Mouse (Mus musculus): ENCODE measurements around the gene Ndufs4.
"Not testable (repeated sequence)": the region's sequence is repeated elsewhere in the genome, so short reads cannot be mapped to it uniquely, and the experiment has no call there.

The Ndufs4 gene

GRCm38 (mm10) chr13:114343001-114343400 is 45.1 kb downstream of the Ndufs4 start:
- no peak for DNase-seq (ENCODE audit: low read depth, low spot score)

- no peak for DNase-seq (ENCODE audit: low read depth, low spot score)
Measured at GRCm38 (mm10) chr13:114319835-114320389, 68.1 kb downstream of the Ndufs4 start.

- DNase-seq (ENCODE audit: low read depth, low spot score): no peak
Measured at GRCm38 (mm10) chr13:114319136-114319535, 68.9 kb downstream of the Ndufs4 start.

- DNase-seq (ENCODE audit: low read depth, low spot score): no peak
Measured at GRCm38 (mm10) chr13:114315374-114315773, 72.7 kb downstream of the Ndufs4 start.

- DNase-seq (ENCODE audit: low read depth, low spot score): no peak
Measured at GRCm38 (mm10) chr13:114314953-114315352, 73.1 kb downstream of the Ndufs4 start.

- DNase-seq (ENCODE audit: low read depth, low spot score): no peak
Measured at GRCm38 (mm10) chr13:114310591-114310990, 77.5 kb downstream of the Ndufs4 start.

- no peak for DNase-seq (ENCODE audit: low read depth, low spot score)
Measured at GRCm38 (mm10) chr13:114304684-114305083, 83.4 kb downstream of the Ndufs4 start.

GRCm38 (mm10) chr13:114303466-114304175 is 84.4 kb downstream of the Ndufs4 start:
- DNase-seq (ENCODE audit: low read depth, low spot score): no peak

GRCm38 (mm10) chr13:114297761-114298160 is 90.3 kb downstream of the Ndufs4 start:
- DNase-seq (ENCODE audit: low read depth, low spot score): no peak

GRCm38 (mm10) chr13:114296556-114296955 is 91.5 kb downstream of the Ndufs4 start:
- no peak for DNase-seq (ENCODE audit: low read depth, low spot score)

- DNase-seq (ENCODE audit: low read depth, low spot score): no peak
Measured at GRCm38 (mm10) chr13:114289411-114289810, 98.6 kb downstream of the Ndufs4 start.

- no peak for DNase-seq (ENCODE audit: low read depth, low spot score)
Measured at GRCm38 (mm10) chr13:114288511-114288910, 99.5 kb downstream of the Ndufs4 start.

GRCm38 (mm10) chr13:114278690-114279089 is 109.4 kb downstream of the Ndufs4 start:
- not testable (repeated sequence) for DNase-seq (ENCODE audit: low read depth, low spot score)

GRCm38 (mm10) chr13:114277277-114277676 is 110.8 kb downstream of the Ndufs4 start:
- DNase-seq (ENCODE audit: low read depth, low spot score): no peak

- DNase-seq (ENCODE audit: low read depth, low spot score): no peak
Measured at GRCm38 (mm10) chr13:114271410-114272105, 116.5 kb downstream of the Ndufs4 start.

GRCm38 (mm10) chr13:114267741-114268140 is 120.3 kb downstream of the Ndufs4 start:
- no peak for DNase-seq (ENCODE audit: low read depth, low spot score)

GRCm38 (mm10) chr13:114260486-114261205 is 127.4 kb downstream of the Ndufs4 start:
- no peak for DNase-seq (ENCODE audit: low read depth, low spot score)

- DNase-seq (ENCODE audit: low read depth, low spot score): no peak
Measured at GRCm38 (mm10) chr13:114254697-114255096, 133.4 kb downstream of the Ndufs4 start.
